Mouse (Mus musculus) forebrain, embryonic 14.5 days (tissue): ENCODE data around the gene Frmpd2. TPM values are rescaled to one million over a fixed set of nuclear protein-coding genes. Genes with fewer than 3 reads are reported as not detected.
A peak's percentile ranks its signal among the peaks of the same experiment; 100 is the strongest.
"Not testable (repeated sequence)": the region's sequence is repeated elsewhere in the genome, so short reads cannot be mapped to it uniquely, and the experiment has no call there.

Source experiments
- ATAC-seq: fragments of 200-750 bp; cut with Nextera tagmentation; 2 replicates; pipeline ENCODE4 v1.8.0; 2017; ENCODE audit warnings: mild to moderate bottlenecking, moderate library complexity
- DNase-seq: peaks from one replicate; pipeline ENCODE4 v3.0.0-alpha.2; 2015; ENCODE audit warnings: low spot score
- H3K27ac ChIP-seq: fragments of 300-500 bp; sonication (generic); 2 replicates; pipeline ENCODE4 v1.5.1; 2014; ENCODE audit warnings: low read depth, mild to moderate bottlenecking, control low read depth, low read length, moderate library complexity
- H3K27me3 ChIP-seq: fragments of 300-500 bp; sonication (generic); replicated peaks from 2 replicates; pipeline ENCODE4 v1.6.1; 2014; ENCODE audit warnings: low read length, control low read depth, mixed read lengths; ENCODE audit not compliant: control insufficient read depth, insufficient read depth
- H3K36me3 ChIP-seq: fragments of 300-500 bp; sonication (generic); 2 replicates; pipeline ENCODE4 v1.6.1; 2014; ENCODE audit warnings: low read length, control low read depth; ENCODE audit not compliant: control insufficient read depth, insufficient read depth
- H3K4me1 ChIP-seq: fragments of 300-500 bp; sonication (generic); 2 replicates; pipeline ENCODE4 v1.6.1; 2014; ENCODE audit warnings: antibody characterized with exemption, low read length, control low read depth; ENCODE audit not compliant: control insufficient read depth, insufficient read depth
- H3K4me2 ChIP-seq: fragments of 300-500 bp; sonication (generic); 2 replicates; pipeline ENCODE4 v1.6.1; 2014; ENCODE audit warnings: mild to moderate bottlenecking, control low read depth, low read length
- H3K4me3 ChIP-seq: fragments of 300-500 bp; sonication (generic); 2 replicates; pipeline ENCODE4 v1.5.1; 2014; ENCODE audit warnings: low read depth, low read length, control low read depth
- H3K9ac ChIP-seq: fragments of 300-500 bp; sonication (generic); 2 replicates; pipeline ENCODE4 v1.6.1; 2014; ENCODE audit warnings: mild to moderate bottlenecking, low read length, control low read depth, moderate library complexity
- H3K9me3 ChIP-seq: fragments of 300-500 bp; sonication (generic); replicated peaks from 2 replicates; pipeline ENCODE4 v1.6.1; 2016; ENCODE audit warnings: low read length, control low read depth, mixed read lengths; ENCODE audit not compliant: control insufficient read depth
- whole genome bisulfite sequencing: fragments of 180-500 bp; shearing (Covaris S2); extraction: QIAGEN DNeasy Blood & Tissue Kit; methylation state at CpG from one replicate; pipeline ENCODE4 v1.1.7; 2014; 5-methylcytosine and 5-hydroxymethylcytosine counted together
- polyA plus RNA-seq: library from polyadenylated mRNA; unstranded; fragments of >200 nt; fragmentation: Nextera tagmentation; extraction: Ambion mirVana; gene quantifications from 2 replicates; pipeline ENCODE4 v1.2.1, GENCODE M21; 2014

The Frmpd2 gene
- polyA plus RNA-seq: 0.03 and 0.07 TPM in 2 replicates

GRCm38 (mm10) chr14:33471331-33471730 is at the start of gene Frmpd2:
Gene Frmpd2, plus strand, starts transcription at chr14:33471696.
- Histone ChIP-seq H3K9ac (no peak within 1 kb of the TSS), H3K4me1 (no peaks in the 10 kb centered on the region), H3K27ac (no peak within 1 kb of the TSS), H3K27me3 (no peaks in the 10 kb centered on the region), H3K9me3 (no peaks in the 10 kb centered on the region), H3K4me2 (no peak within 1 kb of the TSS), H3K4me3 (no peak within 1 kb of the TSS), H3K36me3 (no peaks in the 10 kb centered on the region)
- WGBS: 21% methylated on average over 3 of the region's 3 CpGs
- ATAC-seq (no peak), DNase-seq (no peak)

- no peaks in the 10 kb centered on the region for H3K27me3 ChIP-seq
- no peaks in the 10 kb centered on the region for H3K36me3 ChIP-seq
- H3K4me2 ChIP-seq: no peak overlapping the region
- 96% methylated on average over 1 of the region's 1 CpGs for WGBS
- no peak overlapping the region for H3K27ac ChIP-seq
- ATAC-seq: no peak
- H3K4me3 ChIP-seq: no peak overlapping the region
- H3K9me3 ChIP-seq: no peaks in the 10 kb centered on the region
- H3K4me1 ChIP-seq: no peaks in the 10 kb centered on the region
- no peak for DNase-seq
- no peak overlapping the region for H3K9ac ChIP-seq
Measured at GRCm38 (mm10) chr14:33423003-33423402, 48.5 kb upstream of the Frmpd2 start.

GRCm38 (mm10) chr14:33424124-33424523 is 47.4 kb upstream of the Frmpd2 start:
- DNase-seq (no peak), ATAC-seq (no peak)
- no peaks in the 10 kb centered on the region for H3K36me3 ChIP-seq
- H3K27ac ChIP-seq: no peak overlapping the region
- no peak overlapping the region for H3K4me3 ChIP-seq
- H3K4me1 ChIP-seq: no peaks in the 10 kb centered on the region
- H3K4me2 ChIP-seq: no peak overlapping the region
- no peak overlapping the region for H3K9ac ChIP-seq
- no peaks in the 10 kb centered on the region for H3K27me3 ChIP-seq
- no peaks in the 10 kb centered on the region for H3K9me3 ChIP-seq

GRCm38 (mm10) chr14:33432485-33432884 is 39.0 kb upstream of the Frmpd2 start:
- not testable (repeated sequence) for DNase-seq
- WGBS: 88% methylated on average over 4 of the region's 4 CpGs

GRCm38 (mm10) chr14:33443780-33444179 is 27.7 kb upstream of the Frmpd2 start:
- Histone ChIP-seq H3K4me2 (no peak overlapping the region), H3K9me3 (no peaks in the 10 kb centered on the region), H3K27me3 (0 out of 2 replicates have a peak, but pooled peaks cover 3% of the 10 kb centered on the region), H3K4me3 (no peak overlapping the region), H3K36me3 (no peaks in the 10 kb centered on the region), H3K27ac (no peak overlapping the region), H3K4me1 (peaks cover 12% of the 10 kb centered on the region), H3K9ac (no peak overlapping the region)
- WGBS: 93% methylated on average over 2 of the region's 2 CpGs
- DNase-seq (no peak), ATAC-seq (no peak)

More at GRCm38 (mm10) chr14:33432485-33432884, 39.0 kb upstream of the Frmpd2 start:
- not testable (repeated sequence) for H3K9ac ChIP-seq, H3K4me2 ChIP-seq, H3K27ac ChIP-seq, ATAC-seq, H3K4me1 ChIP-seq, H3K36me3 ChIP-seq, H3K27me3 ChIP-seq, H3K9me3 ChIP-seq, H3K4me3 ChIP-seq

GRCm38 (mm10) chr14:33445962-33446361 is 25.5 kb upstream of the Frmpd2 start:
- 28% methylated on average over 3 of the region's 3 CpGs for WGBS
- ATAC-seq (no peak), DNase-seq (no peak)
- no peaks in the 10 kb centered on the region for H3K36me3 ChIP-seq
- H3K27ac ChIP-seq: no peak overlapping the region
- H3K9me3 ChIP-seq: no peaks in the 10 kb centered on the region
- H3K4me3 ChIP-seq: peak overlapping the region; percentile 71
- H3K4me1 ChIP-seq: peaks cover 12% of the 10 kb centered on the region
- 0 out of 2 replicates have a peak, but pooled peaks cover 3% of the 10 kb centered on the region for H3K27me3 ChIP-seq
- H3K9ac ChIP-seq: peak overlapping the region; percentile 94
- H3K4me2 ChIP-seq: peak overlapping the region; percentile 66

GRCm38 (mm10) chr14:33446561-33447023 is 24.9 kb upstream of the Frmpd2 start:
- WGBS: under 1% methylated on average over 53 of the region's 72 CpGs
- Histone ChIP-seq H3K27me3 (0 out of 2 replicates have a peak, but pooled peaks cover 3% of the 10 kb centered on the region), H3K4me3 (peak overlapping the region; percentile 71), H3K9ac (peak overlapping the region; percentile 94), H3K4me1 (peaks cover 12% of the 10 kb centered on the region), H3K36me3 (no peaks in the 10 kb centered on the region), H3K27ac (peak overlapping the region; percentile 91), H3K4me2 (peak overlapping the region; percentile 66), H3K9me3 (no peaks in the 10 kb centered on the region)
- DNase-seq (peak; percentile 47), ATAC-seq (peak; percentile 52)

GRCm38 (mm10) chr14:33447027-33447569 is 24.4 kb upstream of the Frmpd2 start, which contains the start of gene Mapk8:
Gene Mapk8, minus strand, starts transcription at chr14:33447158.
- Histone ChIP-seq H3K9ac (peak within 1 kb of the TSS; percentile 94), H3K4me3 (peak within 1 kb of the TSS; percentile 71), H3K27ac (peak within 1 kb of the TSS; percentile 91), H3K4me2 (peak within 1 kb of the TSS; percentile 66), H3K36me3 (no peaks in the 10 kb centered on the region), H3K27me3 (0 out of 2 replicates have a peak, but pooled peaks cover 3% of the 10 kb centered on the region), H3K9me3 (no peaks in the 10 kb centered on the region), H3K4me1 (peaks cover 12% of the 10 kb centered on the region)
- WGBS: 0% methylated on average over 57 of the region's 70 CpGs
- ATAC-seq (peak; percentile 98), DNase-seq (peak; percentile 96)

GRCm38 (mm10) chr14:33448276-33448675 is 23.2 kb upstream of the Frmpd2 start:
- H3K36me3 ChIP-seq: no peaks in the 10 kb centered on the region
- H3K27me3 ChIP-seq: 0 out of 2 replicates have a peak, but pooled peaks cover 3% of the 10 kb centered on the region
- H3K4me3 ChIP-seq: no peak overlapping the region
- no peaks in the 10 kb centered on the region for H3K9me3 ChIP-seq
- ATAC-seq (no peak), DNase-seq (no peak)
- H3K4me2 ChIP-seq: no peak overlapping the region
- H3K4me1 ChIP-seq: peaks cover 12% of the 10 kb centered on the region
- WGBS: 76% methylated on average over 4 of the region's 4 CpGs
- no peak overlapping the region; the same call in 1 of the 2 replicates for H3K9ac ChIP-seq
- no peak overlapping the region for H3K27ac ChIP-seq
